Mouse (Mus musculus) heart, postnatal 0 days (tissue): Measurements from ENCODE around the gene 9130230L23Rik. TPM values are rescaled to one million over a fixed set of nuclear protein-coding genes. Genes with fewer than 3 reads are reported as not detected.

Source experiments
- ATAC-seq: fragments of 200-750 bp; cut with Nextera tagmentation; 2 replicates; pipeline ENCODE4 v1.8.0; 2017; ENCODE audit warnings: low read depth, moderate number of reproducible peaks, moderate library complexity; ENCODE audit not compliant: insufficient read depth
- DNase-seq: peaks from one replicate; pipeline ENCODE4 v3.0.0-alpha.2; 2016; ENCODE audit warnings: low spot score
- H3K27ac ChIP-seq: fragments of 300-500 bp; sonication (generic); 2 replicates; pipeline ENCODE4 v1.5.1; 2014; ENCODE audit warnings: low read depth, mild to moderate bottlenecking
- H3K27me3 ChIP-seq: fragments of 300-500 bp; sonication (generic); 2 replicates; pipeline ENCODE4 v1.6.1; 2014; ENCODE audit warnings: low read length, mixed read lengths; ENCODE audit not compliant: control insufficient read depth, insufficient read depth
- H3K36me3 ChIP-seq: fragments of 300-500 bp; sonication (generic); replicated peaks from 2 replicates; pipeline ENCODE4 v1.6.1; 2014; ENCODE audit warnings: low read length, mixed read lengths; ENCODE audit not compliant: control insufficient read depth, insufficient read depth
- H3K4me1 ChIP-seq: fragments of 300-500 bp; sonication (generic); 2 replicates; pipeline ENCODE4 v1.6.1; 2014; ENCODE audit warnings: antibody characterized with exemption; ENCODE audit not compliant: control insufficient read depth, insufficient read depth
- H3K4me2 ChIP-seq: fragments of 300-500 bp; sonication (generic); 2 replicates; pipeline ENCODE4 v1.6.1; 2014; ENCODE audit warnings: low read depth, mild to moderate bottlenecking, low read length, moderate library complexity
- H3K4me3 ChIP-seq: fragments of 300-500 bp; sonication (generic); 2 replicates; pipeline ENCODE4 v1.5.1; 2014; ENCODE audit warnings: low read depth, low read length
- H3K9ac ChIP-seq: fragments of 300-500 bp; sonication (generic); replicated peaks from 2 replicates; pipeline ENCODE4 v1.6.1; 2014; ENCODE audit warnings: low read depth, low read length, mixed read lengths
- H3K9me3 ChIP-seq: fragments of 300-500 bp; sonication (generic); replicated peaks from 2 replicates; pipeline ENCODE4 v1.6.1; 2016; ENCODE audit warnings: low read length; ENCODE audit not compliant: control insufficient read depth
- CTCF ChIP-seq: IDR thresholded peaks from 2 replicates; pipeline ENCODE4 v1.5.1; 2016; ENCODE audit warnings: antibody characterized with exemption, control low read depth, low read depth
- EP300 ChIP-seq: IDR thresholded peaks from 2 replicates; pipeline ENCODE4 v1.6.1; 2016; ENCODE audit warnings: antibody characterized with exemption, low read depth
- WGBS: fragments of 180-500 bp; shearing (Covaris S2); extraction: QIAGEN DNeasy Blood & Tissue Kit; methylation state at CpG from one replicate; pipeline ENCODE4 v1.1.7; 2014; 5-methylcytosine and 5-hydroxymethylcytosine counted together
- polyA plus RNA-seq: library from polyadenylated mRNA; unstranded; fragments of >200 nt; fragmentation: Nextera tagmentation; extraction: Ambion mirVana; gene quantifications from 2 replicates; pipeline ENCODE4 v1.2.1, GENCODE M21; 2015
- total RNA-seq: library from RNA; depleted of rRNA; stranded (reverse); fragments of >200 nt; gene quantifications from 2 replicates; pipeline ENCODE4 v1.2.3, GENCODE M21; 2014; ENCODE audit warnings: low replicate concordance

The 9130230L23Rik gene
- total and polyA plus RNA-seq, 2 experiments from 2014 or later, result 0.26 TPM; not detected in 1

DNA sequence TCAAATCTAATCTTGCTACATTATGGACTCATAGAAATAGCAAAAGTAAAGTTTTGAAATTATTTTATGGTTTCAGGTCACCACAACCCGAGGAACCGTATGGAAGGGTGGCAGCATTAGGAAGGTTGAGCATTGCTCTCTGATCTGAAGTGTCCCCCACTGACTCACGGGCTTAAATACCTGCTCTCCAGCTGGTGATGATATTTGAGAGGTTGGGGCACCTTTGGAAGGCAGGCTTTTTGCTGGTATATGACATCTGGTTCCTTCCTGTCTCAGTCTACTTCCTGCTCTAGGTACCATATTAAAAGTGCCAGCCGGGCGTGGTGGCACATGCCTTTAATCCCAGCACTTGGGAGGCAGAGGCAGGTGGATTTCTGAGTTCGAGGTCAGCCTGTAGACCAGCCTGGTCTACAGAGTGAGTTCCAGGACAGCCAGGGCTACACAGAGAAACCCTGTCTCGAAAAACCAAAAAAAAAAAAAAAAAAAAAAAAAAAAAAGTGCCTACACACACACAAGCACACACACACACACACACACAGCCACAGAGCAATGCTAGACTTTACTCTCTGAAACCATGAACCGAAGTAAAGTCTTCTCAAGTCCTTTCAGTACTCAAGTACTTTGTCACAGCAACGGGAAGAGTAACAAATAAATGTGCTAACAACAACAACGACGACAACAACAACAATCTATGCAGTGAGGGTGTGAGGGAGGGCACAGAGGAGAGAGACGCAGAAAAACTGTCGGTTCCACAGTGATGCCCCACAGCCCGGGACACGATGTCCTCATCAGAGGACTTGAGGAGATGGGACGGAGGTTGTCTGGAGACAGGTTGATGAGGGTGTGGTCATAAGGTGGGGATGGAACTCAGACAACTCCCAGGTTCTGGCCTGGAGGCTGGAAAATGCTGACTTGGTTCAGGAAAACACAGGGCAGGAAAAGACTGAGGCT is 49.7 kb downstream of the 9130230L23Rik start:
- H3K4me3 ChIP-seq, result no peak overlapping the region
- no peak overlapping the region for H3K27ac ChIP-seq
- 84% methylated on average over 16 of the region's 16 CpGs for WGBS
- H3K27me3 ChIP-seq, result no peaks in the 10 kb centered on the region
- DNase-seq (no peak), ATAC-seq (no peak)
- H3K9me3 ChIP-seq, result no peaks in the 10 kb centered on the region
- no peak overlapping the region for H3K9ac ChIP-seq
- H3K4me1 ChIP-seq, result no peaks in the 10 kb centered on the region; the same call in 1 of the 2 replicates
- TF ChIP-seq CTCF, result no peak
- TF ChIP-seq EP300, result no peak
- no peak overlapping the region for H3K4me2 ChIP-seq
- no peaks in the 10 kb centered on the region for H3K36me3 ChIP-seq

DNA sequence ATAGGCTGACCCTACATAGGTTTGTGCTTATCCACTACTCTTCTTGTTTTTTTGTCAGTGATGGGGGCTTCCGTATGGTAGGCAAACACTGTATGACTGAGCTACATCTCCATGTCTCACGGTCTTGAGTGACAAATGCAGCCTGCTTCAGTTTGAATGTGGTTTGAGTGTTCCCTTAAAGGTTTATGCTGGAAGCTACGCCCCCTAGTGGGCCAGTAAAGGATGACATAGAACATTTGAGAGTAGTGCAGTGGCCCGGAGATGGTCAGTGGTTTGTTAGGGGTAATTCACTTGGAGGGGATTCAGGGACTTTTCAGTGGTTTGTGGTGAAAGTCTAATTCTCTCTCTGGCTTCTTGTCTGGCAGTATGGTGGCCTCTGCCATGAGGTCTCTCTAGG is 52.6 kb downstream of the 9130230L23Rik start:
- H3K4me2 ChIP-seq, result no peak overlapping the region
- no peak overlapping the region for H3K27ac ChIP-seq
- H3K27me3 ChIP-seq, result no peaks in the 10 kb centered on the region
- no peaks in the 10 kb centered on the region for H3K36me3 ChIP-seq
- no peak overlapping the region for H3K9ac ChIP-seq
- no peaks in the 10 kb centered on the region; the same call in 1 of the 2 replicates for H3K4me1 ChIP-seq
- ATAC-seq (no peak), DNase-seq (no peak)
- H3K4me3 ChIP-seq, result no peak overlapping the region
- H3K9me3 ChIP-seq, result no peaks in the 10 kb centered on the region
- WGBS, result 67% methylated on average over 4 of the region's 4 CpGs
- TF ChIP-seq CTCF (peak; percentile 14; the same call in 1 of the 2 replicates), EP300 (no peak)

- Histone ChIP-seq H3K9ac (no peak overlapping the region), H3K27me3 (no peaks in the 10 kb centered on the region), H3K9me3 (no peaks in the 10 kb centered on the region), H3K4me2 (no peak overlapping the region), H3K4me1 (no peaks in the 10 kb centered on the region; the same call in 1 of the 2 replicates), H3K4me3 (no peak overlapping the region), H3K36me3 (no peaks in the 10 kb centered on the region), H3K27ac (no peak overlapping the region)
- TF ChIP-seq CTCF (no peak), EP300 (no peak)
- DNase-seq (no peak), ATAC-seq (no peak)
- WGBS, result 74% methylated on average over 18 of the region's 18 CpGs
Measured at GRCm38 (mm10) chr5:65950679-65951512, 53.2 kb downstream of the 9130230L23Rik start.

DNA sequence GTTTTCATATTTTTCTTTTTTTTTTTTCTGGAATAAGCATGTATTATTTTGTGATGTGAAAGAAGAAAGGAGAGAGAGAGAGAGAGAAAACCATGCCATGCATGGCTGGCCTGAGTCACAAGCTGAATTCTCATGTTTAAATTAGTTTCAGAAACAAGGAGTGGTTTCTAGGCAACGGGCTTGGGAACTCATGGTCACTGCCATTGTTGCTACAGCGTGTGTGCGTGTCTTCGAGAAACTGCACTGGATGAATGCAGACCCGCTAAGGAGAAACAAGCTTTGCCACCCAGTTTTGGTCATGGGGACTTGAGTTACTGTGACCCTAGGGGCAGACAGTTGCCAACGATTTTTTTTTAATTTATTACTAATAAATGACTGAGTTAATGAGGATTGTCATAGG is 53.8 kb downstream of the 9130230L23Rik start:
- DNase-seq, result no peak
- TF ChIP-seq CTCF (no peak), EP300 (no peak)
- no peaks in the 10 kb centered on the region for H3K9me3 ChIP-seq
- no peak overlapping the region for H3K9ac ChIP-seq
- H3K36me3 ChIP-seq, result no peaks in the 10 kb centered on the region
- H3K4me3 ChIP-seq, result no peak overlapping the region
- H3K4me1 ChIP-seq, result no peaks in the 10 kb centered on the region; the same call in 1 of the 2 replicates
- no peaks in the 10 kb centered on the region for H3K27me3 ChIP-seq
- no peak overlapping the region for H3K27ac ChIP-seq
- H3K4me2 ChIP-seq, result no peak overlapping the region
- ATAC-seq, result no peak
- 66% methylated on average over 6 of the region's 6 CpGs for WGBS

- Histone ChIP-seq H3K27me3 (no peaks in the 10 kb centered on the region), H3K27ac (no peak overlapping the region), H3K4me3 (no peak overlapping the region), H3K4me1 (no peaks in the 10 kb centered on the region), H3K9me3 (no peaks in the 10 kb centered on the region), H3K9ac (no peak overlapping the region), H3K36me3 (no peaks in the 10 kb centered on the region), H3K4me2 (no peak overlapping the region)
- DNase-seq (no peak), ATAC-seq (no peak)
- TF ChIP-seq CTCF (no peak), EP300 (no peak)
- 77% methylated on average over 3 of the region's 3 CpGs for WGBS
Measured at GRCm38 (mm10) chr5:65949822-65950221, 54.3 kb downstream of the 9130230L23Rik start.
